Mouse (Mus musculus) T-cell, adult 2 months (primary cell): ENCODE results near the gene Xlr3b.
"Not testable (repeated sequence)": the region's sequence is repeated elsewhere in the genome, so short reads cannot be mapped to it uniquely, and the experiment has no call there.

Experiments used
- DNase-seq: peaks from one replicate; pipeline ENCODE4 v3.0.0; 2022; ENCODE audit warnings: low spot score

The Xlr3b gene

GRCm38 (mm10) chrX:73191934-73192333 is at the start of gene Xlr3b:
Xlr3b (plus strand) TSS chrX:73192207.
- peak; percentile 45 for DNase-seq

GRCm38 (mm10) chrX:73143218-73143618 is 48.8 kb upstream of the Xlr3b start:
- DNase-seq: not testable (repeated sequence)

GRCm38 (mm10) chrX:73148496-73148895 is 43.5 kb upstream of the Xlr3b start, which contains the start of gene Xlr5b:
Xlr5b (plus strand) TSS chrX:73148796.
- not testable (repeated sequence) for DNase-seq

GRCm38 (mm10) chrX:73149350-73149749 is 42.7 kb upstream of the Xlr3b start, which contains the start of gene DXBay18:
DXBay18 (minus strand) TSS chrX:73149450.
- DNase-seq: not testable (repeated sequence)

- not testable (repeated sequence) for DNase-seq
Measured at GRCm38 (mm10) chrX:73176889-73177288, 15.1 kb upstream of the Xlr3b start, which contains the start of gene Spin2d. Spin2d (minus strand) TSS chrX:73176989.

GRCm38 (mm10) chrX:73213819-73214564 is 22.0 kb downstream of the Xlr3b start, which contains the start of gene Xlr4b:
Xlr4b (plus strand) TSS chrX:73214333.
- DNase-seq: peak; percentile 74

GRCm38 (mm10) chrX:73225365-73225764 is 33.4 kb downstream of the Xlr3b start:
- DNase-seq: no peak

GRCm38 (mm10) chrX:73227914-73228605 is 36.1 kb downstream of the Xlr3b start, which contains the start of gene F8a:
F8a (plus strand) TSS chrX:73228291.
- peak; percentile 89 for DNase-seq

GRCm38 (mm10) chrX:73228606-73229214 is 36.7 kb downstream of the Xlr3b start:
- peak; percentile 63 for DNase-seq

GRCm38 (mm10) chrX:73229288-73229687 is 37.3 kb downstream of the Xlr3b start:
- no peak for DNase-seq

- peak; percentile 59 for DNase-seq
Measured at GRCm38 (mm10) chrX:73242821-73243325, 50.9 kb downstream of the Xlr3b start, which contains the start of gene Xlr4c. Xlr4c (minus strand) TSS chrX:73243130.
